Mouse (Mus musculus) thymus, adult 2 months (tissue): ENCODE results near the gene Gjd3. TPM values are rescaled to one million over a fixed set of nuclear protein-coding genes. Genes with fewer than 3 reads are reported as not detected.
A peak's percentile ranks its signal among the peaks of the same experiment; 100 is the strongest.
"Not testable (repeated sequence)": the region's sequence is repeated elsewhere in the genome, so short reads cannot be mapped to it uniquely, and the experiment has no call there.

Experiments used
- DNase-seq: peaks from one replicate; pipeline ENCODE4 v3.0.0; 2021
- H3K27ac ChIP-seq: fragments of 200-500 bp; 2 replicates; pipeline ENCODE4 v1.5.1; 2012; ENCODE audit warnings: low read length, control low read depth; ENCODE audit not compliant: control insufficient read depth, insufficient read depth
- H3K27me3 ChIP-seq: fragments of 200-500 bp; 2 replicates; pipeline ENCODE4 v1.6.1; 2012; ENCODE audit warnings: mild to moderate bottlenecking, low read length, moderate library complexity, mixed read lengths; ENCODE audit not compliant: control insufficient read depth, insufficient read depth
- H3K36me3 ChIP-seq: fragments of 200-500 bp; 2 replicates; pipeline ENCODE4 v1.6.1; 2012; ENCODE audit warnings: mild to moderate bottlenecking, low read length, moderate library complexity; ENCODE audit not compliant: control insufficient read depth, insufficient read depth
- H3K4me1 ChIP-seq: fragments of 200-500 bp; replicated peaks from 2 replicates; pipeline ENCODE4 v1.6.1; 2012; ENCODE audit warnings: low read length; ENCODE audit not compliant: control insufficient read depth, insufficient read depth
- H3K4me3 ChIP-seq: fragments of 200-500 bp; 2 replicates; pipeline ENCODE4 v1.5.1; 2012; ENCODE audit warnings: mild to moderate bottlenecking, low read length, control low read depth, moderate library complexity; ENCODE audit not compliant: control insufficient read depth, insufficient read depth
- CTCF ChIP-seq: fragments of 200-500 bp; IDR thresholded peaks from 2 replicates; pipeline ENCODE4 v1.5.1; 2012; ENCODE audit warnings: mild to moderate bottlenecking, control low read depth, low read length, moderate library complexity, borderline replicate concordance; ENCODE audit not compliant: control insufficient read depth, poor library complexity, insufficient read depth; ENCODE audit errors: extremely low read depth
- POLR2A ChIP-seq: fragments of 200-500 bp; IDR thresholded peaks from 2 replicates; pipeline ENCODE4 v1.6.1; 2012; ENCODE audit warnings: mild to moderate bottlenecking, low read length, control low read depth, moderate library complexity; ENCODE audit not compliant: control insufficient read depth, poor library complexity, insufficient read depth; ENCODE audit errors: extremely low read depth
- WGBS: fragments of 180-500 bp; shearing (Covaris S2); methylation state at CpG from one replicate; pipeline ENCODE4 v1.1.7; 2018; 5-methylcytosine and 5-hydroxymethylcytosine counted together
- polyA plus RNA-seq: library from polyadenylated mRNA; depleted of rRNA; stranded (reverse); fragments of >200 nt; gene quantifications from 2 replicates; pipeline ENCODE4 v1.2.3, GENCODE M21; 2012

Gene Gjd3
- polyA plus RNA-seq, 1 experiment, result 1.3 TPM

- DNase-seq, result peak; percentile 75
- H3K4me3 ChIP-seq, result peak overlapping the region; percentile 62
- no peak; the same call in 1 of the 2 replicates for TF ChIP-seq CTCF
- peak; percentile 39; the same call in 1 of the 2 replicates for TF ChIP-seq POLR2A
- H3K27ac ChIP-seq, result peak overlapping the region; percentile 70
- H3K4me1 ChIP-seq, result peaks cover 67% of the 10 kb centered on the region
- H3K36me3 ChIP-seq, result no peaks in the 10 kb centered on the region
- under 1% methylated on average over 39 of the region's 39 CpGs for WGBS
- H3K27me3 ChIP-seq, result no peaks in the 10 kb centered on the region
These were observed 44.7 kb downstream of the Gjd3 start for GRCm38 (mm10) chr11:98937914-98938694.

GRCm38 (mm10) chr11:98937410-98937913 lies 45.4 kb downstream of the Gjd3 start:
- TF ChIP-seq CTCF (peak; percentile 41; the same call in 1 of the 2 replicates), POLR2A (no peak)
- Histone ChIP-seq H3K27ac (peak overlapping the region; percentile 57), H3K4me3 (peak overlapping the region; percentile 62), H3K4me1 (peaks cover 67% of the 10 kb centered on the region), H3K36me3 (no peaks in the 10 kb centered on the region), H3K27me3 (no peaks in the 10 kb centered on the region)
- WGBS, result under 1% methylated on average over 37 of the region's 38 CpGs
- DNase-seq, result peak; percentile 88

DNA sequence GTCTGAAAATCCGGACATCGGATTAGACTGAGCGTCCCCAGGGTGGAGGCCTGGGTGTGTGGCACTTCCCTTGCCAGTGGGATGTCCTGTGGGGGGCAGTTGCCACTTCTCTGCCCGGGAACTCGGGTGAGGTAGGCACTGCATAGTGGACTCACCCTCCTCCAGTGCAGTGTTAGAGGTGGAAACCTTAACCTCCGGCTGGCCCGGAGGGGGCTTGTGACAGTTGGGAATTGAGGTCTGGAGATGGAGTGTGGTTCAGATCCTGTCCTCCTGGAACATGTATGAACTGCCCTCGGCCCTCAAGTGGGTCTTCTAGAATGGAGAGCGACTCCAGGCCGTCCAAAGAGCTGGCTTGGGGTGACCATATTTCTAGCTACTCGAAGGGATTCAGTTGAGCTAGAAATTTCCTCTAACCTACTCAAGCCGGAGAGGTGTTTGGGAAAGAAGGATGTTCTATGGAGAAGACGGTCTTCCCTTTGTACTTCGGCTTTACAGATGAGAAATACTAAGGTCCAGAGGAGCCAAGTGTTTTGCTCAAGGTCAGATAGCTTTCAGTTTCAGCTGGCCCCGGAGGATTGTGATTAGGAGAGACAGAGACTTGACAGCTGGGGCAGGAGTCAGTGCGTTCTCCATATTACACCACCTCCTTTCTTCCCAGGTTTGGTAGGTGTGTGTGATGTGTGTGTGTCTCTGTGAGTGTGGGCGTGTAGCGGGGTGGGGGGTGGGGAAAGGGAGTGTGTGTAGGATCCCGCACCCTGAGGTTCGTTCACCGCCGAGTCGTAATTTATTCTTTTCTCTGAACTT lies 46.0 kb downstream of the Gjd3 start:
- peak overlapping the region; percentile 62 for H3K4me3 ChIP-seq
- H3K27me3 ChIP-seq, result no peaks in the 10 kb centered on the region
- H3K4me1 ChIP-seq, result peaks cover 66% of the 10 kb centered on the region
- no peak for DNase-seq
- no peaks in the 10 kb centered on the region for H3K36me3 ChIP-seq
- WGBS, result 26% methylated on average over 23 of the region's 23 CpGs
- no peak for TF ChIP-seq POLR2A
- no peak for TF ChIP-seq CTCF
- H3K27ac ChIP-seq, result no peak overlapping the region

DNA sequence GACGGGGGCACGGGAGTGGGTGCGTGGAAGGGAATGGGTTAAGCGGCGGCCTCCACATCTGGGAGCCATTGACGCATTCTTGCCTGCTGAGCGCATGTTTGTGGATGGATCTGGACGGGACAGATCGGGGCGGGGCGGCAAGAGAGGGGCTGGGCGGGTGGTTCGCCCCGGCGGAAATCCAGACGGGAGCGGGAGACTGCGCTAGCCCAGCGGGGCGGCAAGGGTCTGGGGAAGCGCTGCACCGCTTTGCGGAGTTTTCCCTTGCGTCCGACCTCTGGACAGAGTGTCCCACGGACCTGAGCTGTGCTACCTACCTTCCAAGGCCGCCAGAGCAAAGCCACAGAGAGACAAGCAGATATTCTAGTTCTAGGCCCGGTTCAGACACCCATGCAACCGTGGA lies 46.6 kb downstream of the Gjd3 start:
- H3K27ac ChIP-seq, result no peak overlapping the region
- no peaks in the 10 kb centered on the region for H3K36me3 ChIP-seq
- no peak for DNase-seq
- TF ChIP-seq CTCF (no peak), POLR2A (no peak)
- H3K27me3 ChIP-seq, result no peaks in the 10 kb centered on the region
- WGBS, result 79% methylated on average over 29 of the region's 29 CpGs
- H3K4me1 ChIP-seq, result peaks cover 67% of the 10 kb centered on the region
- no peak overlapping the region for H3K4me3 ChIP-seq

DNA sequence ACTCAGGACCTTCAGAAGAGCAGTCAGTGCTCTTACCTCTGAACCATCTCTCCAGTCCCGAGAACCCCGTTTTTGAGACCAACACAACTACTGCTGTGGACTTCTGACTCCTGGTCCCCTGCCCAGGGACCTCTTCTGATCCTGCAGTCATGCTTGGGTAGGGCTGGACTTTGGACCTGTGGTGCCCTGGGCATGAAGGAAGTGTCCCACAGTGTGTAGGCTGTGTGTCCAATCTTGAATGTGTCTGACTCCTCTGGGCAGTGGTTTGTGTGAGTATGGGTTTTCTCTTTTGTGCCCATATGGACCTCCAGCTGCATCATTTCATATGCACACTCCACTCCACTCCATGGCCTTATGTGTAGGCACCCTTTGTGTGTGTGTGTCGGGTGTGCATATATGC lies 47.7 kb downstream of the Gjd3 start:
- H3K27me3 ChIP-seq, result no peaks in the 10 kb centered on the region
- TF ChIP-seq POLR2A (no peak), CTCF (no peak)
- no peak overlapping the region for H3K4me3 ChIP-seq
- 96% methylated on average over 3 of the region's 3 CpGs for WGBS
- H3K36me3 ChIP-seq, result no peaks in the 10 kb centered on the region
- H3K27ac ChIP-seq, result no peak overlapping the region
- peaks cover 62% of the 10 kb centered on the region for H3K4me1 ChIP-seq
- DNase-seq, result no peak

GRCm38 (mm10) chr11:98934367-98934766 lies 48.4 kb downstream of the Gjd3 start:
- no peak overlapping the region for H3K4me3 ChIP-seq
- TF ChIP-seq POLR2A (no peak), CTCF (no peak)
- WGBS, result 91% methylated on average over 3 of the region's 3 CpGs
- H3K4me1 ChIP-seq, result peaks cover 57% of the 10 kb centered on the region
- no peak overlapping the region for H3K27ac ChIP-seq
- no peaks in the 10 kb centered on the region for H3K27me3 ChIP-seq
- no peaks in the 10 kb centered on the region for H3K36me3 ChIP-seq
- DNase-seq, result no peak

DNA sequence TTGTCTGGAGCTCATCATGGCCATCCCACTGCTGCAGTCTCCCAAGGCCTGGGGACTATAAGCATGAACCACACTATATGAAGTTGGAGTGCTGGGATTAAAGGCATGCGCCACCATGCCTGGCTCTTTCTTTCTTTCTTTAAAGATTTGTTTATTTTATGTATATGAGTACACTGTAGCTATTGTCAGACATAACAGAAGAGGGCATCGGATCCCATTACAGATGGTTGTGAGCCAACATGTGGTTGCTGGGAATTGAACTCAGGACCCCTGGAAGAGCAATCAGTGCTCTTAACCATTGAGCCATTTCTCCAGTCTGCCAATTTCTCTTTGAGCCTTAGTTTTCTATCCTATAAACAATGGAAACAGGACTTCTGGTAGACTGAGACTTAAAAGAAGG lies 49.0 kb downstream of the Gjd3 start:
- H3K27ac ChIP-seq, H3K36me3 ChIP-seq, H3K4me3 ChIP-seq, DNase-seq, H3K27me3 ChIP-seq: not testable (repeated sequence)
- 97% methylated on average over 2 of the region's 2 CpGs for WGBS
- H3K4me1 ChIP-seq, result peaks cover 53% of the 10 kb centered on the region
